Mouse (Mus musculus) olfactory bulb, adult 2 months (tissue): ENCODE measurements around the gene Eif2ak4.

Experiments
- CTCF ChIP-seq: fragments of 200-500 bp; IDR thresholded peaks from 2 replicates; pipeline ENCODE4 v1.5.1; 2012; ENCODE audit warnings: low read depth, mild to moderate bottlenecking, low read length, moderate library complexity; ENCODE audit not compliant: insufficient read depth
- POLR2A ChIP-seq: fragments of 200-500 bp; IDR thresholded peaks from 2 replicates; pipeline ENCODE4 v1.6.1; 2012; ENCODE audit warnings: mild to moderate bottlenecking, low read depth, low read length, moderate library complexity; ENCODE audit not compliant: insufficient read depth

DNA sequence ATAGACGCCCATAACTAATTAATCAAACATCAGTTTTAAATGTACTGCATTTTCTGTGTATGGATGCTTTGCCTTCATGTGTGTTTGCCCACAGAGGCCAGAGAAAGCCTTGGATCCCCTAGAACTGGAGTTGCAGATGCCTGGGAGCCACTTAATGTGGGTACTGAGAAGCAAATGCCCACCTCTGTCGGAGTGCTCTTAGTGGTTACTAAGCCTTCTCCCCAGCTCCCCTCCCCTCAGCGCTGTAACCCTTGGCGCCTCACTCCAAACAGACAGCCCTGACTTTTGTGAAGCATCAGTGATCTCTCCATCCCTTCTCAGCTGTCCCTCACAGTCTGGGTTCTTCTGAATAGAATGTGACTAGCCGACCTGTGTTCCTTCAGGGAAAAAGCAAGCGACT, 110.1 kb downstream of the Eif2ak4 start:
- no peak for TF ChIP-seq CTCF
- no peak for TF ChIP-seq POLR2A
